Mouse (Mus musculus) B cell, adult 2 months (primary cell): Measurements from ENCODE around the gene Irak1bp1.

Experiments
- DNase-seq, 2 experiments: peaks; one replicate each; pipeline ENCODE4 v3.0.0; 2022

Gene Irak1bp1

DNA sequence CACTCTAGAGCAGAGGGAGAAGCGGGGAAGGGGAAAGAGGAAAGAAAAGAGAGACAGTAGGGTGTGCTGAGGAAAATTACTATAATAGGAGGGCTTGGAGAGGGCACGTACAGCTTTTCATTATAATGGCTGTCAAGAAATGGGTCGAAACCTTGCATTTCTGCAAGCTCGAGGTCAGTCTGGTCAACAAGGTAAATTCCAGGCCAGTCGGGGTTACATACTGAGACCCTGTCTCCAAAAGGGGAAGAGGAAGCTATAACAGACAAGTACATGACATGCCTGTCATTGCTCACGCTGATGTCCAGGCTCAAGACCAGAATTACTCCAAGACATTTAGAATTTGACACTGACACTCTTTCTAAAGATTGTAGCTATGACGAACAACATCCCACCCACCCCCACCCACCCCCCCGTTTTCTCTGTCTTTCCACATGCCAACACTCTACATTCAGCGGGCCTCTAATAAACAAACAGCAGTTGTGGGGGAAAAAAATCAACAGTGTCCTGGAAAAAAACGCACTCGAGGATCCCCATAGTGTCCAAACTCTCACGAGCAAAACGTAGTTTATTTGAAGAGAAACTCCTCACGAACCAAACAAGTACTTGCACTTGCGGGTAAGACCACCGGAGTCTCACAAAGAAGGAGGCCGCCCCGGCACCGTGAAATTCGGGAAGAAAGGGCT lies at the start of gene Irak1bp1:
Irak1bp1 (plus strand) TSS at position 534 of the 683 bp plus-strand sequence.
- peak; percentile 8 to 9 for DNase-seq

DNA sequence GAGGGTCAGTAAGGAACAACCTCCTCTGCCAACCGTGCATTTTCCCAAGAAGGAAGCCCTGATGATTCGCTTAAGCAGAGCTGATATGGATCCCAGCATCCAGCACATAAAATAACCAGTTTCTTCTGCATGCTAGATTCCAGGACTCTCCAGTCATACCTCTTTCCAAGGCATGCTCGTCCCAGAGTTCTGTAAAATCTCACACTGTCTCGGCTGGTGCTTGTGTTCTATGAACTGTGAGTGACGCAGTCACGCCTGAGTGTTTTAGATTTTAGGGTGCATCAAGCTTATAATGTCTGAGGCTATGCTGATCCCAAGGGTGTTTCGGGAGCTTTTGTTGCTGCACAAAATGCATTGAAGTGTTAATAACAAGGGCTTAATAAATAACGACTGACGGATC lies 41.0 kb upstream of the Irak1bp1 start:
- no peak for DNase-seq

DNA sequence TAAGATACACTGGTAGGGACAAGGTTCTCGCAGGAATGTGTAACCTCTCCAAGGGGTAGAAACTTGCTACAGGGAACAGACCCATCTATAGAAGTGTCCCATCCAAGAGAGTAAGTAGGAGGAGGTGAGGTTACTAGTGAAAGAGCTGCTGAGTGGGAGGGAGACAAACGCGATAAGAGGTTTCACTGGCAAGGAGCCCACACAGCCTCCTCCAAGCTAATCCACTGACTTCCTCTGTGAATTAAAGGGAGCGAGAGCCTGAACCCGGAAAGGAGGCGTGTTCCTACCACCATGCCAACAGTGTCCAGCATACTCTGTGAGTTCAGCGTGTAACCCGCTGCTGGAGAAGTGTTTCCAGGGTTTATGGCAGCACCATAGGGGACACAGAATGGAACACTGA lies 29.0 kb upstream of the Irak1bp1 start:
- DNase-seq = no peak

DNA sequence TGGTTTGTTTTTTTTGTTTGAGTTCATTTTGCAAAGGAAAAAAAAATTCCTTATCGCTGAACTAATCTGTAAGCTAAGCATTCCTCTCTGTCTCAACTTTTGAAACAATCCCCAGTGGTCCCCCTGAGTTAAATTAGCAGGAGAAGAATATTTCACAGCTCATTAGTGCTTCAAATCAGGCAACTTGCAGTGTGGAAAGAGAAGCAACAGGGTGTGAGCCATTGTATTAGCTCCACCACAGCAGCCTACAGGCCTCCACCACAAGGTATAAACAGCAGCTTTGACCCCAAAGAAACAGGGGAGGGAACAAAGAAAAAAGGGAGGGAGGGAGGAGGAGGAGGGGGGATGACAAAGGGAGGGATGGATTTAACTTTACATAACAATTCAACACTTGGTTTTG lies 22.2 kb upstream of the Irak1bp1 start:
- no peak for DNase-seq

DNA sequence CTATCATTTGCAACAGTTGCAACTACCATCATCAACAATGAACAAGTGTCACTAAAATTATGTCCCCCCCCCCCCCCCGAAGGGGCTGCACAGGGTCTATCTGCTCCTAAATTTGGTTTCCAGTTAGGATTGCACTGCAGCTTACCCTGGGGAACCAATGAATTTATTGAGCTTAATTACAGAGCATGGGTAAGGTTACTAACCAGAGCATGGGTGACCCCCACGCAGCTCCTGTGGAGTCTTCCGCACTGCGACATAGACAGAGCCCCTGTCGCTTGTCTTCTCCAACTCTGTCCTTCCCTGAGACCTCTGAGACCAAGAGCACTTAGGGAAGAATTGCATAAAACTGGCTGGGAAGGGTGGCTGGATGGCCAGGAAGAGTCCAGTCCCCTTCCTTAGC lies 21.7 kb upstream of the Irak1bp1 start:
- DNase-seq = no peak

DNA sequence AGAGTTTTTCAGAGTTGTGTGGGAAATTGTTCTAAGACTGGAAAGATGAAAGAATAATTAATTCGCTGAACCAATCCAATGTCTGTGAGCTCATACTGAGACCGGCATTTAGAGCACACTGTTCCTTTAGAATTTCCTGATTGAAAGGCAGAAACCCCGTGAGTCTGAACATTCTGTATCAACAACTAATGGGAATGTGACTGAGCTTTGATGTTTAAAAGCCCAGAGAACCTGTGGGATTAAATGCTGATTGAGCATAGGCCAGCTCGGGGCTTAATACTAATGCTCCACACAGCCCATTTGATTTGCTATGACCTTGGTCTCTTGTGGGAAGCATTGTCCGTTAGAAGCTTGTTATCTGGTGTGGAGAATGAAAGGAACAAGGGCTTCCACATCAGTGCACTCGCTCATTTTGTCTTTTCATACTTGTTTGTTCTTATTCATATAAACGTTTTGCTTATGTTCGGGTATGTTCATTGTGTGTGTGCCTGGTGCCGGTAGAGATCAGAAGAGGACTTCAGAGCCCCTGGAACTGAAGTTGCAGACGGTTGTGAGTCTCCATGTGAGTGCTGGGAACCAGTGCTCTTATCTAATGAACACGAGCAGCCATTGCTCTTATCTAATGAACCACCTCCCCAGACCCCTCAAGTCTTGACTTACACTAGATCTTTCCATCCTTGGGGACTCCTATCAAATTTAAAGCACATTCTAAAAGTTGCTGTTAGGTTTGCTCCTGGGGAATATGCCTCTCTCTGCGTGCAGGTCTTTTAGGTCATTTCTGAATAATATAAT lies 17.0 kb upstream of the Irak1bp1 start:
- no peak for DNase-seq

DNA sequence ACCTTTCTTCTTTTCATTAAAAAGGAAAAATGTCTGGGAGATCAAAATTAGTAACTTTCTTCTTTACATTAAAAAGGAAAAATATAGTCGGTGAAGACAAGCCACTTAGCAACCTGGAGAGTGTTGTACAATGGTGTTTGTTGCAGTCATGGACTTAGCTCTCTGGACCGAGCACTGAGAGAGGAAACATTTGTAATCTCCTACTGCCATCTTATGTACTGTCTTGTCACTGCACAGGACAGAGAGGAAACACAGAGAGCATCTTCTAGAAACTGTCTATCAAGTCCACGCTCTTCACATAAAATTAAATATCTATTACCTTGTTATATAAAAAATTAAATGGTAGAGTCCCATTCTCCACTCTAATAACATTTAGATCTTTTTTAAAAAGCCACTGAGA lies 14.8 kb upstream of the Irak1bp1 start:
- no peak for DNase-seq

DNA sequence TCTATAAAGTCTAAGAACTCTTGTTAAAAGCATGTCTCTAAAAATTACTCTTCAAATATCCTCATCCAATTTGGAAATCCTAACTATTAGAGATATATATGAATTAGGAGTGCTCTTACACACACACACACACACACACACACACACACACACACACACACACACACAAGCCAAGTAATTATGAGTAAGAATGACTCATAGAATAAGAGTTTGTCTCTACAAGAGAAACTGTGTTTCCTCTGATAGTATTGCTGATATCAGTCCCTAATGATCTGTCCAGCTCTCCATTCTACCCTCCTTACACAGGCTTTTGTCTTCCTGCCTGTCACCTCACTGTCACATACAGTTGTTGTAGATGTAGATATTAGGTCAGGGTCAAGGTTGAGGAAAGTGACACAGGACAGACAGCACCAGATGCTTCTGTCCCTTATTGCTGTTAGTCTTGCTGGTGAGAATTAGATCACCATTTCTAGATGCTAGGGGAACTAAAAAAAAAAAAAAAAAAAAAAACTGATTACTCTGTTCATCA lies 14.0 kb upstream of the Irak1bp1 start:
- DNase-seq = no peak

DNA sequence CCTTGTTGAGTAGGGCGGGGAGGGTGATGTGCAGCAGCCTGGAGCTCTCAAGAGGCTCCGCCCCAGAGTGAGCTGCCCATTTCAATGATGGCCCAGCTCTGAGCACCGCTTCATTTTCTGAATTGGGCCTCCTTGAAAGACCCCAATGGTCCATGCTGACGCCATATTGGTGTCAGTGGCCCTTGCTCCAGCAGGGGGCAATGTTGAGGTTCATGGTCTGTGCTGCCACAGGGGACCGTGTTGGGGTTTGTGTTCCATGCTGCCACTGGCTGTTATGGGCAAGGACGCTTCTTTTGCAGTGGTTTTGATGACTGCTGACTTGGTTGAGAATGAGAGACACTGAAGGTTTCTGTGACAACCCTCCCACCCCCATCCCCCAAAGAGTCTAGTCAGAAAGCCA lies 2.9 kb upstream of the Irak1bp1 start:
- no peak for DNase-seq

DNA sequence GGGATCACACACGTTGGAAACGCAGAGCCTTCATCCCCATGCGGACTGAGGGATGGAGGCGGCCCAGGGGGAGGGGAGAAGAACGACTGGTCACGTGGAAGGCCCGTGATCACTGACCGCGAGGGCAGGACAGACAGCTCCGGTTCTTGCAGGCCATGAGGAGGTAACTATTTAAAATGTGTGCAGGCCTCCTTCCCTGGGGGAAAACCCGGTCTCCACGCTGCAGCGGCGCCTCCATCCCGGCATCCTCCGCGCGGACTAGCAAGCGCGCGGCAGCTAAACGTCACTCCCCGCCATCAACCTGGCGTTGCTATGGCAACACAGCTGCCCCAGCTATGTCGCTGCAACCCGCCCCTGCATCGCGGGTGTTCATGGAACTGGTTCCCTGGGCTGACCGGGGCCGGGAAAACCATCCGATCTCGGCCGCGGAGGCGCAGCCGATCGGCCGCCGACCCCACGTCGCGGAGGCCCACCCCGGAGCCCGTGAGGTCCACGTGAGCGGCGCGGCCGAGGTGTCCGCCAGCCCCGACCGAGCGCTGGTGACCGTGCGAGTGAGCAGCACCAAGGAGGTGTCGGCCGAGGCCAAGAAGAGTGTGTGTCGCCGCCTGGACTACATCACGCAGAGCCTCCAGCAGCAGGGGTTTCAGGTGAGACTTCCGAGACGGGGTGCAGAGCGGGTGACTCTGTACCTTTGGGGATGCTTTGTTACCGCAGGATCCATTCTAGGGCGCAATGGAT lies 522 bp downstream of the Irak1bp1 start:
- peak; percentile 90 to 92 for DNase-seq

DNA sequence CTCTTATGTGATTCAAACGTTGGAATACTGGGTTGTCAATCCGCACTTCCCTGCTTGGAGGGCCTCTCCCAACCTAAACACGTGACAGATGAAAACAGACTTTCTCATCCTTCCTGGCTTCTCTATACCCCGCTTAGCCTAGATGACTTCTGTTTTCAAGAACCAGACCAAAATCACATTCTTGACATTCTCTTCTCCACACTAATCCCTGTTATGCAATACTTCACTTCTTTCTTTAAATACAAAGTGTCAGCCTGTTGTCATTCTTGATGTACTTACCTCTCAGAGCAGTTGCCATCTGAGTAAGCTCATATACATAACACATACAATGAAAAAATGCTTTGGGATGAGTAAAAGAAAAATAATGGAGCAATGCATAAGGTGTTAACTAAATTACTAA lies 2.6 kb downstream of the Irak1bp1 start:
- DNase-seq = no peak

DNA sequence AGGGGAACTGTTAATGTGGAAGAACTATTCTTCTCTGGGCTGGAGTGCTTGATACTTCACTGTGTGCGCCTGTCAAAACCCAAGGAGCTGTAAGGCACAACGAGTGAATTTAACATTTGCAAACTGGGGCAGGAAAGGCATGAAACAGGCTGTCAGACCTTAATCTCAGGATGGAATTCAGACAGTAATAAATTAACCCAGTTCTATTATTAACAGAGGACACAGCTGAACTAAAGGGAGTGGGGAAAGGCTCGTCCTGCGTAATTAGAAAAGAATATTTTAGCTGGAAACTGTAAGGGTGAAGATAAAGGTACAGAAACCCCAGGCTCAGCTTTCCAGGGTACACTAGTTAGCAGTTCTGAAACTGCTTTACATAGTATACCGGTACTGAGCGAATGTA lies 6.6 kb downstream of the Irak1bp1 start:
- no peak for DNase-seq

DNA sequence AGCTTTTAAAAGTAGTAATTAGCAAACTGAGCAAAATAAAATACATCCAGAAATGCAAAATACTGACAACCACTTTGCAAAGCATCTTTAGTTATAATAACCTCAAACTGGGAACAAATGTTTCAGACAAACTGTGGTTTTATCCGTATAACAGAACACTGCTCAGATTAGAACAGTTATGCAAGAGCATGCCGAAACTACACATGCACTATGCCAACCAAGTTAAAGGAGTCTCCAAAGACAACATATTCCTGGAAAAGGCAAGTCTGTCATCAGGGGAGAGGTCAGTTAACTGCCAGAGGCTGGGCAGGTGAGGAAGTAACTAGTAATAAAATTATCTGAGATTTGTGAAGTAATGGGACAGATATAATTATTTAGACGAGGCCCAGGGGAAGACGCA lies 13.3 kb downstream of the Irak1bp1 start:
- no peak for DNase-seq

DNA sequence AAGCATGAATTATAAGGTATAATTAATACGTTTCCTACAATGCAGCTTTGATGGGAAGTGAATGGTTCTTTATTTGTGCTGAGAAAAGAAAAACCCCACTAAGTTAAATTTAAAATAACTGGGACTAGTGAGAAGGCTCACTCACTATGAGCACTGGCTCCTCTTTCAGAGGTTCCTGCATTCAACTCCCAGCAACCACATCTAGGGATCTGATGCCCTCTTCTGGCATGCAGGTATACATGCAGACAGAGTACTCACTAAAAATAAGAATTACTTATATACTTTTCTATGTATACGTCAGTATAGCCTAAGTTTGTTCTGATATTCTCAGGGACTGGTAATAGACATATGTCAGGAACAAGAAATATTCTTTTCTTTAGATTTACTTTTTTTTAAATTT lies 24.7 kb downstream of the Irak1bp1 start:
- DNase-seq = peak in 1 of 2 experiments; percentile 12

DNA sequence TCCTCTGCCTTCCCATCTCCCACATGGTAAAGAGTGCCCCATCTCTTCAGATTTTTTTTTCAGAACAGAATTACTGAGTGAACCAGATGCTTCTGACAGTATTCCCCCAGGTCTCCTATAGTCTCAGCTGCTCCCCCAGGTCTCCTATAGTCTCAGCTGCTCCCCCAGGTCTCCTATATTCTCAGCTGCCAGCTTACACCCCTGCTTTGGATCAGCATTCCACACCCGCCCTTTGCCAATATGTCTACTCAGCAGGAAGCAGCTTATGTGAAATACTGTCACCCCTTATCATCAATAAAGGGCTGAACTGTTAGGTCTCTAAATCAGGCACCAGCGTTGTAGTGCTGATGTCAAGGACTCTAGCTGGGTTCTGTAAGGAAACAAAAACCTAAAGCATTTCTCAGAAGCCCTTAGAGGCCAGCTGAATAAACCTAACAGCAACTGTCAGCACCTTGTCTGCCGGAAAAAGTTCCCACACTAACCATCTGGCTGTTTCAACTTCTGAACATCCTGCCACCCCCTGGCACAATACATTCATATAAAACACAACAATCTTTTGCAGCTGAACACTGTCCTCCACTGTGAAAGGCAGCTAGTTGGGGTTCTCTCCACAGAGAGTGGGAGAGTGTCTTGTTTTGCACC lies 25.8 kb downstream of the Irak1bp1 start:
- DNase-seq = no peak

DNA sequence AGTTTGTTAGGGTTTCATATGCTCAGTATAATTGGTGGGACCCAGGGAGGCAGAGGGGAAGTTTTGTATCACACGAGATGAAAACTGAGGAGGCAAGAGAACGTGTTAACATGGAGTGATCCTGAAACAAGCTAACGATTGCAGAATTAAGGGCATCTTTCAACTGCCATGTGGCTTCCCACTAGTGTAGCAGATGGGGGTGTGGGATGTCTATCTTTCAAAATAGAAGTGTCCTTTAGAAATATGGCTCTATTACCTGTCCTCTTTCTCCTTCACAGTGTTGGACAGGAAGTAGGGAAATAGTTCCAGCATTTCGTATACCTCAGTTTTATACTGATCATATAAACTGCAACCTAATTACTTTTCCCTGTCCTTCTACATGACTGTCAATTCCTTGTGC lies 26.9 kb downstream of the Irak1bp1 start:
- no peak for DNase-seq

DNA sequence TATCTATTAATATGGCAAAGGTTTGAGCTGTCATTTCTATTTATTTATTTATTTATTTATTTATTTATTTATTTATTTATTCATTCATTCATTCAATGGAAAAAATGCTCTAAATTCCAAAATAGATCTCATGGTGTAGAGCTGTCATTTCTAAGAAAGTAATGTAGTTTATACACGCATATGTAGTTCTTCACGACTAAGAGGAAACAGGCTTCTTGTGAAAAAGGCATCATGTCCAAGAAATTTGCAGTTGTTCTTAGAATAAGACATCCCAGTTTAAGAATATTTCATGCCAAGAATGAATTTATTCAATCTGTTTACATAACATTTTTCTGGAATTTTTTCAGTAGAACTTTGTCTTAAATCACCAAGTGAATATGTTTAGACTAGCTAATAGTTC lies 31.5 kb downstream of the Irak1bp1 start:
- no peak for DNase-seq

DNA sequence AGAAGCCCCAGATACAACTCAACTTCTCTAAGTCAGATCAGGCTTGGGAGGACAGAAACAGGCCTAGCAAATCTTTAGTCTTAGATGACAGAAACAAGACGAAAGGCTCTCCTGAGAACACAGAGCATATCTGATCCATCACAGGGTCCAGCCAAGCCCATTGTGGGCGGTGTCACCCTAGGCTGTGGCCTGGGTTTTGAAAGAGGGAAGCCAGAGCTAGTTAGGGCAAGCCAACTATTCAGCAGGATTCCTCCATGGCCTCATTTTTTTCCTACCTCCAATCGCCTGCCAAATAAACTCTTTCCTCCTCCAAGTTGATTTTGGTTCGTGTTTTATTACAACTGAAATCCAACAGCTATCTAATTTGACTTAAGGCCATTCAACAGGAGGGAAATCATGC lies 32.0 kb downstream of the Irak1bp1 start:
- no peak for DNase-seq

DNA sequence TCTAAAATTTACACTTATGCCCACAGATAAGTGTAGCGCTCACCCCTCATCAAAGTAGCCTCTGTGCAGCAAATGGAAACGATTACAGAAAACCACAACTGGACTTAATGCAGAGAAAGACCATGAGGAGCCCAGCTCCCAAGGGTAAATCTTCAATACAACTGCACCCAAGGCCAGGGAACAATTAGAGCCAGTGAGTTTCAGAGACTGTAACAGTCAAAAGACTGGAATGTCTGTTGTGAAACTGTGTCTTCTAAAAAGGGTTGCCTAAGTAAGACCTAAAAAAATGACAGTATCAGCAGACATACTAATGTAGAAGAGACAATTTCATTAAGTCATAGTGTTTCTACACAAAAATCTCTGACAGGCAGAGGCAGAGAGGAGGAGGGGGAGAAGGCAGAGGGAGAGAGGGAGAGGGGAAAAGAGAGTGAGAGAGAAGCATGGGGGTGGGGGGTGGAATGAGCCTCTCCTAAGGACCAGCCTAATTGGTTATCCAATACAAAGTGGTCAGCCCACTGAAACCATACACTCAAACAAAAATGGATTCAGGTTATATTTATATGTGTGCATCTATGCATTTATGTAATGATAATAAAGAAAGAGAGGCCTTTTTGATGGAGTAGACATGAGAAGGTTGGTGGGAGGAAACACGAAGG lies 32.6 kb downstream of the Irak1bp1 start:
- DNase-seq = no peak

DNA sequence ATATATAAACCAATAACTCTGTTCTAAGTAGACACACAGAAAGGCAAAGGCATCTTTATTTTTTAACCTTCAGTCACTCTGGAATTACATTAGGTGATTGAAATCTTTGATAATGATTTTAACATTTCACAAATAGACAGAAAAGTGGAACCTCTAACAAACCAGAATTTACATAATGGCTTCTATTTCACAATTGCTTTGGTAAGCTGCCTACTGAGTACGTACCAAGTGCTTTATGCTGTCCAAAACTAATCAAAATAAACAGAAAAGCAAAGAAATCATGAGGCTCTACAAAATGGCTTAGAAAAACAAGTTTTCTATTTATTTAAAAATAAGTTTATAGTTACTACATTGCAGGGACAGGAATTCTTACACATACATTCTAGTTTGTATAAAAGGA lies 36.8 kb downstream of the Irak1bp1 start:
- DNase-seq = no peak

DNA sequence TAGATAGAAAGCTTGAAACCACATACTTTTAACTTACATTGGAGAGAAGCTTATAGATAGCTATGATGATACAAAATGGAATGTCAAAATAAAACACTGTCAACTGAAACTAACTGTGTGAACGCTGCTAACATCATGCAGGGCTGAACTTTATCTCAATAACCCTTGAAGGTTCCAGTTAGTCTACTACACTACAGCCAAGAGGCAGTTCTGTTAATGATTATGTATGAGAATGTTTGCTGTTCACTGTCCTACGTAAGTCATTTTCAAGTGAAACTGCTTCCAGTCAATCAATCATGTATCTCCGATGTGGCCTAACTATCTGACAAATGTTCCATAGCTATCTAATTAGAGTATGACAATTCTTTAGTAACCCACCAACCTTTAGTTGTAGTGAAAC lies 38.4 kb downstream of the Irak1bp1 start:
- DNase-seq = no peak

DNA sequence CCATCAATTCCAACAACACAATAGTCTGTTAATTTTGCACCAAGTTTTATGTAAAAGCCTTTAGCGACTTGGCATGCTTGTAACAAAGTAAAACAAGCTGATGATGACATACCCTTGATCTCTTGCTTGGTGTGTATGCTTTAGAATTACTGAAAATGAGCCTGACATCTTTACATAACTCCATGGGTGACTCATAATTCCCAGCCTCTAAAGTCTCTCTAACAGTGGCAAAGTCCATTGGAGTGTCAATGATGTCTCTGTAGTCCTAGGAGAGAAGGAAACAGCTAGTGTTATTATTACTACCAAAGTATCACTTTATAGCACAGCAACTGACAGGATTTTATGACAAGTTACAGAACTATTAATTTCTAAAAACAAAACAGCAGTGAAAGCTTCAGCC lies 47.7 kb downstream of the Irak1bp1 start:
- no peak for DNase-seq

DNA sequence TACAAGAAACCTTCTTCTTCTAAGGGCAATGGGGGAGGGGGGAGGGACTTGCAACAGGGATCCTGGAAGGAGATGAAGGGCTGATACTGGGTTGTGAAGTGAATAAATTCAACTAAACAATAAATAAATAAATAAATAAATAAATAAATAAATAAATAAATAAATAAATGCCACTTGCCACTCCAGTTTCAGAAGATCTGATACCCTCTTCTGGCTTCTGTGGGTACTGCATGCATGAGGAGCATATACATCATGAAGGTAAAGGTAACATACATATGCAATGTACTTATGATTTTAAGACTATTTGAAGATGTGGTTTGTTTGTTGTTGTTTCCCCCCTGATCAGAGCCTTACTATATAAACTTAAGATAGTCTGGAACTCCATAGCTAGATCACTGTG lies 54.8 kb downstream of the Irak1bp1 start:
- peak; percentile 24 to 43 for DNase-seq
